ENCODE assay signal across 16 mouse cellular contexts in genomic region chr16:13898981-13899380, GRCm38 (mm10). TPM values are rescaled to one million over a fixed set of nuclear protein-coding genes. Genes with fewer than 3 reads are reported as not detected.
DNase-seq lines count a peak whose midpoint lies in the region; ATAC-seq and TF ChIP-seq lines count a peak whose summit lies in the region.
"Had no signal": no experiment of that assay in that cellular context is flagged by ENCODE, and none has a peak within 500 bp of the region (broad histone marks: within the 10 kb centered on the region; RNA-seq: fewer than 3 reads in every experiment).

No protein-coding gene starts in this region.

- no peak for ATAC-seq in hindbrain, postnatal 0 days
- ATAC-seq in hindbrain, embryonic 12.5 days (ENCODE audit: low FRiP score), result no peak
- ATAC-seq: activated CD4-positive, CD25-positive, alpha-beta regulatory T cell, adult 4 months; forebrain, embryonic 15.5 days; inflammation-experienced regulatory T-cells, adult 6 months had no signal

- no peak for TF ChIP-seq POLR2A in thymus, adult 2 months (IDR thresholded peaks at IDR 0.05; ENCODE audit: control insufficient read depth, extremely low read depth, insufficient read depth, low read length, poor library complexity)

- no peak overlapping the region for H3K9ac ChIP-seq in hindbrain, postnatal 0 days (replicated peaks; ENCODE audit: low read length)
- H3K9ac ChIP-seq in hindbrain, embryonic 12.5 days, result no peak overlapping the region
- H3K9ac ChIP-seq: forebrain, embryonic 15.5 days; limb, embryonic 15.5 days; neural tube, embryonic 13.5 days had no signal

- H3K36me3 ChIP-seq in hindbrain, postnatal 0 days (ENCODE audit: insufficient read depth, low read length), result no peaks in the 10 kb centered on the region
- no peaks in the 10 kb centered on the region for H3K36me3 ChIP-seq in hindbrain, embryonic 12.5 days
- H3K36me3 ChIP-seq in thymus, adult 2 months (ENCODE audit: control insufficient read depth, insufficient read depth, low read length), result no peaks in the 10 kb centered on the region
- H3K36me3 ChIP-seq: forebrain, embryonic 15.5 days; limb, embryonic 15.5 days; neural tube, embryonic 13.5 days had no signal

- H3K4me2 ChIP-seq in hindbrain, postnatal 0 days (ENCODE audit: low read depth, low read length), result no peak overlapping the region
- H3K4me2 ChIP-seq in hindbrain, embryonic 12.5 days (replicated peaks), result no peak overlapping the region
- H3K4me2 ChIP-seq: forebrain, embryonic 15.5 days; limb, embryonic 15.5 days; neural tube, embryonic 13.5 days had no signal

- peak; percentile 4 for DNase-seq in hindbrain, postnatal 0 days (ENCODE audit: low spot score)
- DNase-seq in ovary, postnatal 14 days (ENCODE audit: low spot score), result peak; percentile 18
- no peak for DNase-seq in ovary, adult 18-20 months (ENCODE audit: low spot score)
- peak; percentile 23 to 56 for DNase-seq in layer of hippocampus, postnatal 14 days (ENCODE audit: low spot score in 2 of 2)
- DNase-seq in thymus, adult 2 months, result no peak
- no peak for DNase-seq in right cerebral cortex, postnatal 14 days
- DNase-seq: cerebellum, adult 18-20 months; embryo, embryonic 11 days; right cerebral cortex, adult 18-20 months; thymus, adult 18-20 months had no signal

- TF ChIP-seq CTCF in hindbrain, postnatal 0 days (IDR thresholded peaks at IDR 0.05; ENCODE audit: low read depth), result no peak
- TF ChIP-seq CTCF in thymus, adult 2 months (IDR thresholded peaks at IDR 0.05; ENCODE audit: borderline replicate concordance, control insufficient read depth, extremely low read depth, insufficient read depth, low read length, poor library complexity), result no peak

- H3K27ac ChIP-seq in hindbrain, postnatal 0 days, result no peak overlapping the region
- H3K27ac ChIP-seq in hindbrain, embryonic 12.5 days, result no peak overlapping the region
- no peak overlapping the region for H3K27ac ChIP-seq in thymus, adult 2 months (ENCODE audit: control insufficient read depth, insufficient read depth, low read length)
- H3K27ac ChIP-seq: forebrain, embryonic 15.5 days; limb, embryonic 15.5 days; neural tube, embryonic 13.5 days had no signal

- H3K4me3 ChIP-seq in hindbrain, postnatal 0 days (ENCODE audit: low read length), result no peak overlapping the region
- no peak overlapping the region for H3K4me3 ChIP-seq in hindbrain, embryonic 12.5 days
- H3K4me3 ChIP-seq in thymus, adult 2 months (ENCODE audit: control insufficient read depth, insufficient read depth, low read length), result no peak overlapping the region
- H3K4me3 ChIP-seq: forebrain, embryonic 15.5 days; limb, embryonic 15.5 days; neural tube, embryonic 13.5 days had no signal

- WGBS in hindbrain, postnatal 0 days, result 41% methylated on average over 2 of the region's 2 CpGs
- 75% methylated on average over 2 of the region's 2 CpGs for WGBS in hindbrain, embryonic 12.5 days
- WGBS in thymus, adult 2 months, result 93% methylated on average over 2 of the region's 2 CpGs

- no peaks in the 10 kb centered on the region for H3K27me3 ChIP-seq in hindbrain, postnatal 0 days (ENCODE audit: insufficient read depth, low read length)
- no peaks in the 10 kb centered on the region for H3K27me3 ChIP-seq in hindbrain, embryonic 12.5 days
- no peaks in the 10 kb centered on the region for H3K27me3 ChIP-seq in thymus, adult 2 months (ENCODE audit: control insufficient read depth, insufficient read depth, low read length)
- H3K27me3 ChIP-seq: forebrain, embryonic 15.5 days; limb, embryonic 15.5 days; neural tube, embryonic 13.5 days had no signal

- peaks cover 10% of the 10 kb centered on the region; the same call in 1 of the 2 replicates for H3K4me1 ChIP-seq in hindbrain, postnatal 0 days (ENCODE audit: insufficient read depth, low read length)
- peaks cover 8% of the 10 kb centered on the region for H3K4me1 ChIP-seq in hindbrain, embryonic 12.5 days
- H3K4me1 ChIP-seq in thymus, adult 2 months (replicated peaks; ENCODE audit: control insufficient read depth, insufficient read depth, low read length), result peaks cover 7% of the 10 kb centered on the region

- H3K9me3 ChIP-seq in hindbrain, postnatal 0 days (ENCODE audit: low read length), result no peaks in the 10 kb centered on the region
- H3K9me3 ChIP-seq in hindbrain, embryonic 12.5 days (replicated peaks), result no peaks in the 10 kb centered on the region
- H3K9me3 ChIP-seq: forebrain, embryonic 15.5 days; limb, embryonic 15.5 days; neural tube, embryonic 13.5 days had no signal

RNA-seq across cellular contexts. Expression of gene Pdxdc1, which starts 4.0 kb away (rescaled TPM):
- total RNA-seq in hindbrain, postnatal 0 days (2014; rRNA removed), result 75.2 and 89.1 TPM in 2 replicates
- 58.2 and 64.2 TPM in 2 replicates for polyA plus RNA-seq in hindbrain, postnatal 0 days (2015; fragmentation: Nextera tagmentation; extraction: Ambion mirVana)
- 83.0 and 90.7 TPM in 2 replicates for polyA plus RNA-seq in hindbrain, embryonic 12.5 days (2016; fragmentation: Nextera tagmentation; extraction: Ambion mirVana)
- 10 to 100 TPM; 70.4 to 78.1 TPM for total RNA-seq in layer of hippocampus, postnatal 14 days (2021)
- polyA plus RNA-seq in thymus, adult 2 months (2012; rRNA removed), result 58.0 and 77.2 TPM in 2 replicates

RNA-seq across cellular contexts. Expression of gene Mpv17l, which starts 4.0 kb away (rescaled TPM):
- total RNA-seq in hindbrain, postnatal 0 days (2014; rRNA removed), result 48.6 and 71.1 TPM in 2 replicates
- polyA plus RNA-seq in hindbrain, postnatal 0 days (2015; fragmentation: Nextera tagmentation; extraction: Ambion mirVana), result 46.4 and 48.4 TPM in 2 replicates
- polyA plus RNA-seq in hindbrain, embryonic 12.5 days (2016; fragmentation: Nextera tagmentation; extraction: Ambion mirVana), result 5.0 and 6.2 TPM in 2 replicates
- 10 to 100 TPM; 75.7 to 78.4 TPM for total RNA-seq in layer of hippocampus, postnatal 14 days (2021)
- 1.2 and 1.4 TPM in 2 replicates for polyA plus RNA-seq in thymus, adult 2 months (2012; rRNA removed)

Comparison
In these comparisons a context has a peak if more than half of its experiments do, and no peak if none do; other contexts are left out.
1. DNase-seq: peak in hindbrain, postnatal 0 days (single experiment), ovary, postnatal 14 days (single experiment) and layer of hippocampus, postnatal 14 days (2 of 2); none in ovary, adult 18-20 months (single experiment), thymus, adult 2 months (single experiment) and right cerebral cortex, postnatal 14 days (single experiment).